Mouse (Mus musculus) kidney, adult 2 months (tissue): ENCODE results near the gene Mrln.

Experiments used
- CTCF ChIP-seq: fragments of 200-500 bp; conservative IDR thresholded peaks from 2 replicates; pipeline ENCODE4 v1.5.1; 2011; ENCODE audit warnings: low read depth, mild to moderate bottlenecking, control low read depth, low read length, moderate library complexity, mixed read lengths; ENCODE audit not compliant: insufficient read depth, insufficient read length
- POLR2A ChIP-seq: fragments of 200-500 bp; IDR thresholded peaks from one replicate; pipeline ENCODE4 v1.6.1; 2011; ENCODE audit warnings: low read depth, low read length, control low read depth

GRCm38 (mm10) chr10:70161504-70161903 is 43.0 kb upstream of the Mrln start:
- no peak for TF ChIP-seq POLR2A
- TF ChIP-seq CTCF = no peak
